Mouse (Mus musculus) kidney, postnatal 25 days (tissue): ENCODE results near the gene Fscn3.

Experiments used
- DNase-seq, 2 experiments: peaks; one replicate each; pipeline ENCODE4 v3.0.0; 2021; ENCODE audit warnings: mixed read lengths in 2 of 2

Fscn3 gene

GRCm38 (mm10) chr6:28428290-28428689, 701 bp downstream of the Fscn3 start, which contains the start of gene Gcc1:
Gene Gcc1 (minus strand): TSS chr6:28428390.
- DNase-seq, result no peak

- DNase-seq, result no peak
Observed at GRCm38 (mm10) chr6:28429870-28430269, 2.3 kb downstream of the Fscn3 start.

- DNase-seq, result no peak
Observed at GRCm38 (mm10) chr6:28430795-28431537, 3.4 kb downstream of the Fscn3 start.

- no peak for DNase-seq
Observed at GRCm38 (mm10) chr6:28431538-28431855, 3.9 kb downstream of the Fscn3 start.

- DNase-seq, result no peak
Observed at GRCm38 (mm10) chr6:28447937-28448336, 20.3 kb downstream of the Fscn3 start.

- no peak for DNase-seq
Observed at GRCm38 (mm10) chr6:28449253-28449652, 21.7 kb downstream of the Fscn3 start, which contains the start of gene Pax4. Gene Pax4 (minus strand): TSS chr6:28449353.

GRCm38 (mm10) chr6:28450481-28450880, 22.9 kb downstream of the Fscn3 start:
- DNase-seq, result no peak

GRCm38 (mm10) chr6:28450977-28451376, 23.4 kb downstream of the Fscn3 start:
- DNase-seq, result no peak

GRCm38 (mm10) chr6:28459221-28459668, 31.7 kb downstream of the Fscn3 start:
- no peak for DNase-seq

GRCm38 (mm10) chr6:28460534-28460933, 32.9 kb downstream of the Fscn3 start:
- DNase-seq, result peak; percentile 77 to 89

GRCm38 (mm10) chr6:28464630-28465029, 37.0 kb downstream of the Fscn3 start:
- no peak for DNase-seq

- DNase-seq, result peak; percentile 16 to 57
Observed at GRCm38 (mm10) chr6:28470017-28470602, 42.5 kb downstream of the Fscn3 start.

- no peak for DNase-seq
Observed at GRCm38 (mm10) chr6:28470621-28471020, 43.0 kb downstream of the Fscn3 start.

GRCm38 (mm10) chr6:28471284-28472035, 43.9 kb downstream of the Fscn3 start:
- DNase-seq, result no peak

- no peak for DNase-seq
Observed at GRCm38 (mm10) chr6:28474211-28474610, 46.6 kb downstream of the Fscn3 start.

- DNase-seq, result no peak
Observed at GRCm38 (mm10) chr6:28474839-28475238, 47.2 kb downstream of the Fscn3 start, which contains the start of gene Snd1. Gene Snd1 (plus strand): TSS chr6:28475139.

GRCm38 (mm10) chr6:28479865-28480751, 52.5 kb downstream of the Fscn3 start:
- peak; percentile 99 to 100 for DNase-seq

- peak in 1 of 2 experiments; percentile 42 for DNase-seq
Observed at GRCm38 (mm10) chr6:28480752-28481492, 53.3 kb downstream of the Fscn3 start.

- no peak for DNase-seq
Observed at GRCm38 (mm10) chr6:28482711-28483315, 55.2 kb downstream of the Fscn3 start.

- DNase-seq, result no peak
Observed at GRCm38 (mm10) chr6:28486008-28486407, 58.4 kb downstream of the Fscn3 start.

GRCm38 (mm10) chr6:28486471-28486870, 58.9 kb downstream of the Fscn3 start:
- DNase-seq, result no peak
